Mouse (Mus musculus) stomach, embryonic 14.5 days (tissue): ENCODE measurements around the gene Zfy2. TPM values are rescaled to one million over a fixed set of nuclear protein-coding genes. Genes with fewer than 3 reads are reported as not detected.

ENCODE experiments used
- ATAC-seq: fragments of 200-750 bp; cut with Nextera tagmentation; 2 replicates; pipeline ENCODE4 v1.8.0; 2017; ENCODE audit warnings: low read depth, moderate TSS enrichment; ENCODE audit not compliant: insufficient number of reproducible peaks, insufficient read depth, low FRiP score
- H3K27ac ChIP-seq: fragments of 300-500 bp; sonication (generic); 2 replicates; pipeline ENCODE4 v1.5.1; 2014; ENCODE audit warnings: mild to moderate bottlenecking, low read length, moderate library complexity, mixed read lengths
- H3K27me3 ChIP-seq: fragments of 300-500 bp; sonication (generic); 2 replicates; pipeline ENCODE4 v1.6.1; 2014; ENCODE audit warnings: low read length, control low read depth, mixed read lengths; ENCODE audit not compliant: control insufficient read depth, insufficient read depth
- H3K36me3 ChIP-seq: fragments of 300-500 bp; sonication (generic); 2 replicates; pipeline ENCODE4 v1.6.1; 2014; ENCODE audit warnings: mild to moderate bottlenecking, control low read depth, low read length, moderate library complexity, mixed read lengths; ENCODE audit not compliant: control insufficient read depth, insufficient read depth
- H3K4me1 ChIP-seq: fragments of 300-500 bp; sonication (generic); 2 replicates; pipeline ENCODE4 v1.6.1; 2014; ENCODE audit warnings: low read length, control low read depth, mixed read lengths; ENCODE audit not compliant: control insufficient read depth, insufficient read depth
- H3K4me2 ChIP-seq: fragments of 300-500 bp; sonication (generic); replicated peaks from 2 replicates; pipeline ENCODE4 v1.6.1; 2014; ENCODE audit warnings: low read depth, low read length, control low read depth
- H3K4me3 ChIP-seq: fragments of 300-500 bp; sonication (generic); 2 replicates; pipeline ENCODE4 v1.5.1; 2014; ENCODE audit warnings: low read depth, low read length, control low read depth
- H3K9ac ChIP-seq: fragments of 300-500 bp; sonication (generic); replicated peaks from 2 replicates; pipeline ENCODE4 v1.6.1; 2014; ENCODE audit warnings: low read depth, mild to moderate bottlenecking, control low read depth, low read length, moderate library complexity, mixed read lengths
- H3K9me3 ChIP-seq: fragments of 300-500 bp; sonication (generic); 2 replicates; pipeline ENCODE4 v1.6.1; 2016; ENCODE audit warnings: low read depth, low read length, control low read depth; ENCODE audit not compliant: control insufficient read depth
- WGBS: fragments of 180-500 bp; shearing (Covaris S2); extraction: QIAGEN DNeasy Blood & Tissue Kit; methylation state at CpG from one replicate; pipeline ENCODE4 v1.1.7; 2014; 5-methylcytosine and 5-hydroxymethylcytosine counted together
- polyA plus RNA-seq: library from polyadenylated mRNA; unstranded; fragments of >200 nt; fragmentation: Nextera tagmentation; extraction: Ambion mirVana; gene quantifications from 2 replicates; pipeline ENCODE4 v1.2.1, GENCODE M21; 2014

Gene Zfy2
- not detected in 2 replicates for polyA plus RNA-seq

DNA sequence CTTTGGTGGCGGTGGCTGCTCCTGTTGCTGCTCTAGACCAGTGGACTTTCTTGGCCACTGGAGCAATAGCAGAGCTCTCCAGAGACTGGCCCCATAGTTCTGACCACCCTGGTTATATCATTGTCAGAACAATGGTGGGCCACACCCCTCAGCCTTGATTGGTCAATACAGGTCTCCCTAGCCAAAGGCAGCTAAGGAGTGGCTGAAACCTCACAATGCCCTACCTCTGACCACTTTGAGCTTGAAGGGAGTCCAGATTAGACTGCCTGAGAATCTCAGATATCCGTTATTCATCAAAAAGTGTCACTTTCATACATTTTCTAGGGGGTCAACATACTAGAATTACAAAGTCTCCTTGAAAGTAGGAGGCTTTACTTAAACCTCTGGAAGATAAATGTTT, at the start of gene Zfy2:
Zfy2 (minus strand) TSS at position 101 of the 400 bp plus-strand sequence.
- Histone ChIP-seq H3K4me1 (no peaks in the 10 kb centered on the region), H3K36me3 (no peaks in the 10 kb centered on the region), H3K9ac (no peak within 1 kb of the TSS), H3K9me3 (no peaks in the 10 kb centered on the region), H3K4me3 (no peak within 1 kb of the TSS), H3K27me3 (no peaks in the 10 kb centered on the region), H3K27ac (no peak within 1 kb of the TSS), H3K4me2 (no peak within 1 kb of the TSS)
- ATAC-seq: no peak
- WGBS: 75% methylated on average over 2 of the region's 2 CpGs
